Mouse (Mus musculus): Measurements from ENCODE around the gene Pxt1.

Gene Pxt1

GRCm38 (mm10) chr17:28913940-28914339, 29.7 kb downstream of the Pxt1 start:
- DNase-seq (ENCODE audit: inconsistent ontology term) = no peak

DNA sequence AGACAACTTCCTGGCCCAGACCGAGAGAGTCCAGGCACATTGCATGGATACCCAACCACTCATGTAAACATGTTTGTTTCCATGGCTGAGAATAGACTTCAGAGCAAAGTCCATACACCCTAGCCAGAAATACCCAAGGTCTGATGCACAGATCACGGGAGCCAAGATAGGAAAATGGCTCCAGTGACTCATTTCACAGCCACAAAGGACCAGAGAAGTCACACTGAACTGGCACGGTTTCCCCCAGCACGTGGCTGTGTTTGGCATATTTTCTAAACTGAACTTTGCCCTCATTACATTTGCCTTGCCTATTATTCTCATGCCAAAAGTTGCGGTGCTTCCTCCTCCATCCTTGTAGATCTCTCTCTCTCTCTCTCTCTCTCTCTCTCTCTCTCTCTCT, 30.4 kb downstream of the Pxt1 start:
- DNase-seq (ENCODE audit: inconsistent ontology term) = peak; percentile 80

GRCm38 (mm10) chr17:28910139-28910538, 33.5 kb downstream of the Pxt1 start:
- DNase-seq (ENCODE audit: inconsistent ontology term) = no peak

DNA sequence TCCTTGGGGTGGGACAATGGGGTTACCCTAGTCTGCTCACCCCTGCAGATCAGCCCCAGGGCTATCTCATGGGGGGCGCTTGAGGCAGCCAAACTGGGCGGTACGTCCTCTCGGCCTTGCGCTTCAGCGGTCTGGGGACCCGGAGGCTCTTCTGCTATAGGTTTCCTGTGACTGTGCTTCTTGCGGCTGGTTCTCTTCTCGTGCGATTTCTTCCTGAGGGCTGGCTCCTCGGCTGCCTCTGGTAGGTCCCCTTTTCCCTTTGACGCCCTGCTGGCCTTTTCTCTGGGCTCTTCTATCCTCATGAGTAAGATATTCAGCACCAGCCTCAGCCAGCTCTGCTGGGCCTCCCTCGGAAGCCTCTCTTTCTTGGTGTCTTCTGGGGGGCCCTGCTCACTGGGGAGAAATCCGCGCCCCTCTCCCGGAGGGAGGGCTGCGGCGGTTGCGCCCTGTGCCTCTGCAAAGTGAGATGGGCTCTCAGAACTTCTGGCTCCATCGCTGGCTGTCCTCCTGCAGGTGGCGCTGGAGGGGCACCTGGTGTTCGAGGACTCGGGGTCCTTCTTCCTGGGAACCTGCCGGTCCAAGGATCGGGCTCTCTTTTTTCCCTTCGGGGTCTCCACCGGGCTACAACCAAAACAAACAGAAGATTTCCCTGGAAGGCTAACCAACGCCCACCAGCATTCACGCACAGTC, 34.2 kb downstream of the Pxt1 start:
- DNase-seq (ENCODE audit: inconsistent ontology term) = peak; percentile 25

DNA sequence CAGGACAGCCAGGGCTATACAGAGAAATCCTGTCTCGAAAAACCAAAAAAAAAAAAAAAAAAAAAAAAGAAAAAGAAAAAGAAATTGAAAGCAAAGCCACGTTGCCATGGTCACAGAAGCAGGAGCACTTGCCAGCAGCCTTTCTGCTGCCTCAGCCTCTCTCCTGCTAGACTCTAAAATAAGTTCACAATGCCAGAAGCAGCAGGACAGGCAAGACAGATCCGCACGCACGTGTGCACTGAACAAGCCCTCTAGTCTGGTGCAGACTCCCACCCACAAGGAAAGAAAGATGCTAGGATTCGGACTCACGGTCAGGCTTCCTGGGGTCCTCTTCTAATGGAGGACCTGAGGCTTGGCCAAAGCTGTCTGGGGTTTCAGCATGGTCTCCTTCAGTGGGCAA, 35.7 kb downstream of the Pxt1 start:
- no peak for DNase-seq (ENCODE audit: inconsistent ontology term)

DNA sequence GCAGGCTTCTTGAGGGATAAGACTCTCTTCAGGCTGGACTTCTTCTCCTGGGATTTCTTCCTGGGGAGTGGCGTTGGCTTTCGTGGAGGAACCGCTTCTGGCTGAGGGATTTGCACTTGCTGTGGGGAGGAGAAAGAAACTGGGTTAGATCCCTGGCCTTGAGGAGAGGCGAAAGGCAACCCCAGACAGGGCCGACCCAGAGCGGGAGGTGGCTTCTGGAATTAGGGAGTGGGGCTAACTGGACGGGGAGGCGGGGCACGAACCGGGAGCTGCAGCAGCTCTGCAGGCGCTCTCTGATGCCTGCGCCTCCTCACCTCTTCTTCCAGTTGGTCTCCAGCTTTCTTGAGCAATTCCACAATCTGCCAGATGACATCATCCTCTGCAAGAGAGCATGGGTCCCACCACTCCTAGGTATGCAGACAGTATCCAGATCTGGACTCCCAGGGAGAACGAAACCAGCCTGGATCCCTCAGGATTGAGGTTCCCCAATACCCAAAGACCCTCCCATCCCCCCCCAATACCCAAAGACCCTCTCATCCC, 38.2 kb downstream of the Pxt1 start:
- no peak for DNase-seq (ENCODE audit: inconsistent ontology term)

- peak; percentile 47 for DNase-seq (ENCODE audit: inconsistent ontology term)
Measured at GRCm38 (mm10) chr17:28904546-28905376, 38.9 kb downstream of the Pxt1 start.

GRCm38 (mm10) chr17:28901559-28901958, 42.1 kb downstream of the Pxt1 start:
- DNase-seq (ENCODE audit: inconsistent ontology term) = no peak

DNA sequence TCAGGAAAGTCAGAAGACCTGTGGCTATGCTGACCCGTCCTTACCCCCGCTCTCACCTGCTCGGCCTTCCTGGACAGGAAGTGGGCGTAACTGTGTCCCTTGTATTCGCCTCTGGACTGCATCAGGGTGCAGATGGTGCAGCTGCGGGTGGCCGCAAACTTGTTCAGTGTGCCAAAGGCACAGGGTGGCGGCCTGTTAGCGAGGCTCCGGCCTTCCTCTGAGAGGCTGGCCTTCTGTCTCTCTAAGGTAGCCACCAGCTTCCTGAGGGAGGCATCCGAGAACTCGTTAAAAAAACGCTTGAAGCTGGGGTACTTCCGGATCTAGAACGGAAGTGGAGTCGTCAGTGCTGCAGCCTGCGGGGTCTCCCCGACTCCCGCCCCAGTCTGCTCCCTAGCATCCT, 44.2 kb downstream of the Pxt1 start:
- no peak for DNase-seq (ENCODE audit: inconsistent ontology term)

DNA sequence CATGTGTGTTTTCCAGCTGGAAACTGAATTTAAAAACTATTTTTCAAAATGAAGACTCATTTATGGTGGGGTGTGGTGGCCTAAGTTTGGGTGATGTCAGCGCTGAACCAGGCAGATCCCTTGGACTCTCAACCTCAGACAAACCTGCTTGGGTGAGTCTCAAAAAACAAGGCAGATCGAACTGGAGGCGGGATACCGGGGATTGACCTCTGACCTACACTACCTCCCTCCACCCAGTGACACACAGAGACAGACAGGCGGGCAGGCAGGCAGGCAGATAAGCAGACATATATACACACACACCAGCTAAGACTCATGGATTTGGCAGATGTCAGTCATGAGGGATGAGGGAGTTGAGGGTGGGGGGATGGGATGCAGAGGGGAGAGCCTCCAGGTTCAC, 45.4 kb downstream of the Pxt1 start:
- no peak for DNase-seq (ENCODE audit: inconsistent ontology term)

- DNase-seq (ENCODE audit: inconsistent ontology term) = no peak
Measured at GRCm38 (mm10) chr17:28897817-28898216, 45.8 kb downstream of the Pxt1 start.

GRCm38 (mm10) chr17:28896095-28896780, 47.4 kb downstream of the Pxt1 start:
- DNase-seq (ENCODE audit: inconsistent ontology term) = no peak

- DNase-seq (ENCODE audit: inconsistent ontology term) = no peak
Measured at GRCm38 (mm10) chr17:28895217-28895875, 48.3 kb downstream of the Pxt1 start.

- no peak for DNase-seq (ENCODE audit: inconsistent ontology term)
Measured at GRCm38 (mm10) chr17:28894050-28894767, 49.4 kb downstream of the Pxt1 start.

DNA sequence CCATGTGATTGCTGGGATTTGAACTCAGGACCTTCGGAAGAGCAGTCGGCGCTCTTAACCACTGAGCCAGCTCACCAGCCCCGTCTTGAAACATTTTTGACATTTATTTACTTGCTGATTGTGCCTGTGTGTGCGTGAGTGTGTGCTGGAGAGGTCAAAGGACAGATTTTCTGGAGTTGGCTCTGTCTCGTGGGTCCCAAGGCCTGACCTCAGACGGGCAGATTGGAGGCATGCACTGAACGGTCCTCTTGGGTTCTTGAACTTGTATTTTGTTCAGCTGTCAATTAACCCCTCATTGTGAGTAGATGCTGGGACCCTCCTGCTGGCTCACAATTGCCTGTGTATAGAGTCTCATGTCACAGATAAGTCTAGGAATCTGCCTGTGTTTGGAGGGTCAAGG, 57.4 kb downstream of the Pxt1 start:
- DNase-seq (ENCODE audit: inconsistent ontology term) = no peak

DNA sequence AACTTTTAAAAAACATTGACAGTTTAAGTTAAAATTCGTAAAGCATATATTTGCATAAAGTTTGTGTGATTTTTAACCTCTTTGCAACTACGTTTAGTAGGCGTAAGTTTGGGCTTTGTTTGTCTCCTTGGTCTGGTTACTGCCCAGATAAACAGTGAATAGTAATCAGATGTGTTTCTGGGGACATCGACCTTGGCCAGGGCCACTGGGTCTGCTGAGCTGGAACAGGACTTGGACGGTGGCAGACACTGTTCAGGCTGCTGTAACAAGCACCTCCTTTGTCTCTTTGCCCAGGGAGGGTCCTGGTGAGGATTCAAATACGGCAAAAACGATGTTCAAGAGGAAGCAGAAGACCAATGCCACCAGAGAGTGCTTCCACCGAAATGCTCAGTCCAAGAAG, 58.4 kb downstream of the Pxt1 start:
- DNase-seq (ENCODE audit: inconsistent ontology term) = no peak

Measured in Muller cell, postnatal 12 days (primary cell).